Mouse (Mus musculus) megakaryocyte, embryonic 14.5 days (primary cell): ENCODE measurements at regions not wholly inside any gene's neighbourhood (a gene's known extent, or its start where the extent isn't known, plus 50 kb on each side); places are given as distances from the start of the nearest gene placed in this dataset.

ENCODE experiments used
- H3K27me3 ChIP-seq: replicated peaks from 2 replicates; pipeline ENCODE3; 2012; ENCODE audit warnings: inconsistent platforms
- H3K36me3 ChIP-seq: replicated peaks from 2 replicates; pipeline ENCODE3; 2012; ENCODE audit warnings: low read length, inconsistent platforms, mixed read lengths
- H3K4me1 ChIP-seq: 2 replicates; pipeline ENCODE4 v1.6.1; 2012; ENCODE audit warnings: inconsistent platforms
- H3K4me3 ChIP-seq: replicated peaks from 2 replicates; pipeline ENCODE3; 2012; ENCODE audit warnings: moderate library complexity, mild to moderate bottlenecking, inconsistent platforms
- H3K9me3 ChIP-seq: 2 replicates; pipeline ENCODE4 v1.6.1; 2012; ENCODE audit warnings: inconsistent platforms
- FLI1 ChIP-seq: IDR thresholded peaks from 2 replicates; pipeline ENCODE4 v1.6.1; 2012; ENCODE audit warnings: low read length, inconsistent platforms, mixed read lengths
- GATA1 ChIP-seq: IDR thresholded peaks from 3 replicates; pipeline ENCODE4 v1.6.1; 2012; ENCODE audit warnings: mixed read lengths, low read length, inconsistent platforms, borderline replicate concordance

GRCm38 (mm10) chr5:142327261-142327660, 74.0 kb upstream of the Foxk1 start:
- no peak overlapping the region for H3K4me3 ChIP-seq
- H3K4me1 ChIP-seq, result peaks cover 8% of the 10 kb centered on the region; the same call in 1 of the 2 replicates
- TF ChIP-seq FLI1 (no peak), GATA1 (no peak)
- peaks cover 1% of the 10 kb centered on the region for H3K27me3 ChIP-seq
- no peaks in the 10 kb centered on the region for H3K9me3 ChIP-seq
- H3K36me3 ChIP-seq, result no peaks in the 10 kb centered on the region

GRCm38 (mm10) chr5:142329724-142330520, 71.4 kb upstream of the Foxk1 start:
- Histone ChIP-seq H3K36me3 (no peaks in the 10 kb centered on the region), H3K4me1 (peaks cover 5% of the 10 kb centered on the region; the same call in 1 of the 2 replicates), H3K27me3 (peaks cover 4% of the 10 kb centered on the region), H3K4me3 (no peak overlapping the region), H3K9me3 (no peaks in the 10 kb centered on the region)
- TF ChIP-seq GATA1, result no peak
- no peak for TF ChIP-seq FLI1

DNA sequence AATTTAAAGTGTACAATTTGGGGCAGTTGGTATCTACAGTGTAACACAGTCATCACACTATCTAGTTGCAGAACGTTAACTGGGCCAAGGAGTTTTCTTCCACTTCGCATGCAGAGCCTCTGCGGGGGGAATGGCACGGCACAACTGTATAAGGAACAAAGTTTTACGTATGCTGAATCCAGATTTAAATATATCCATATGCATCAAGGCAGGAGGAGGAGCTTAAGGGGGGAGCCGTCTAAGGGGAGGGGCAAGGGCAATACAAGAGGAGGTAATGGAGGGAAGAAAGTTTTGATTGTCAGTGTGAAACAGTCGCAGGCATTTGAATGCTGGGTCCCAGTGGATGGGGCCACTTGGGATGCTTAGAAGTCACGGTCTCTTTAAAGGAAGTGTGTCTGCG, 68.6 kb upstream of the Foxk1 start:
- no peaks in the 10 kb centered on the region for H3K36me3 ChIP-seq
- no peak overlapping the region for H3K4me3 ChIP-seq
- H3K4me1 ChIP-seq, result no peaks in the 10 kb centered on the region
- H3K27me3 ChIP-seq, result peaks cover 4% of the 10 kb centered on the region
- H3K9me3 ChIP-seq, result no peaks in the 10 kb centered on the region
- TF ChIP-seq FLI1, result no peak

DNA sequence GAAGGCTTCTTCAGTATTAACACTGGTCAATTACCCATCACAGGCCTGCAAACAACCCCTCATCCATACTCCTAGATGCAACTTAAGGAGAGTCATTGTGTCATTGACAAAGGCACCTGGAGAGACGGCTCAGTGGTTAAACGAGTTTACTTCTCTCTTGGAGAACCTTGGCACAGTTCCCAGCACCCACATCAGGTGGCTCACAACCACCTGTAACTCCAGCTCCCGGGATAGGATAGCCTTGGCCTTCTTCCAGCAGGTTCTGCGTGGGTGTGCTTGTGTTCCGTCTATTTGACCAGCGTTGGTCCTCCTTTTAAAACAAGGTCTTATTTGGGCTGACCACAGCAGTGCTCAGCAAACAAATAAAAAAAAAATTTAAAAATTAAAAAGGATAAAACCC, 63.9 kb upstream of the Foxk1 start:
- no peaks in the 10 kb centered on the region for H3K36me3 ChIP-seq
- peaks cover 6% of the 10 kb centered on the region for H3K4me1 ChIP-seq
- no peak overlapping the region for H3K4me3 ChIP-seq
- TF ChIP-seq GATA1, result no peak
- no peak for TF ChIP-seq FLI1
- H3K9me3 ChIP-seq, result no peaks in the 10 kb centered on the region
- H3K27me3 ChIP-seq, result peaks cover 6% of the 10 kb centered on the region

DNA sequence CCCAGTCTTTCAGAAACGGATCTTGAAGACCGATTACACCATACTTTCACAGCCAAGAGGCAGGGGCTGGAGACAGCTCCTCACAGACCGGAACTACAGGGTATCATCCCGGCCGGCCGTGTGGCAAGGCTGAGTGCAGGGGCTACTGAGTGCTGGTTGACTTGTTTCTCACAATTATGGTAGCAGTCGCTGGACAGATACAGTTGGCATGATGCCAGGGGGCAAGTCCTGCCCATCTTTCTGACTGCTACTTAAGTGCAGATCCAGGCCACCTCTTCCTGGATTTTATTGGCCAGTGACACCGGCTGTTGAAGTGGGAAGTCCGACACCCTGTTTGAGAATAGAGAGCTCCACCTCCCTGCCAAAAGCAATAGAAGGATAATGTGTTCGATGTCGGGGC, 63.2 kb upstream of the Foxk1 start:
- peaks cover 6% of the 10 kb centered on the region for H3K27me3 ChIP-seq
- TF ChIP-seq GATA1, result no peak
- TF ChIP-seq FLI1, result no peak

DNA sequence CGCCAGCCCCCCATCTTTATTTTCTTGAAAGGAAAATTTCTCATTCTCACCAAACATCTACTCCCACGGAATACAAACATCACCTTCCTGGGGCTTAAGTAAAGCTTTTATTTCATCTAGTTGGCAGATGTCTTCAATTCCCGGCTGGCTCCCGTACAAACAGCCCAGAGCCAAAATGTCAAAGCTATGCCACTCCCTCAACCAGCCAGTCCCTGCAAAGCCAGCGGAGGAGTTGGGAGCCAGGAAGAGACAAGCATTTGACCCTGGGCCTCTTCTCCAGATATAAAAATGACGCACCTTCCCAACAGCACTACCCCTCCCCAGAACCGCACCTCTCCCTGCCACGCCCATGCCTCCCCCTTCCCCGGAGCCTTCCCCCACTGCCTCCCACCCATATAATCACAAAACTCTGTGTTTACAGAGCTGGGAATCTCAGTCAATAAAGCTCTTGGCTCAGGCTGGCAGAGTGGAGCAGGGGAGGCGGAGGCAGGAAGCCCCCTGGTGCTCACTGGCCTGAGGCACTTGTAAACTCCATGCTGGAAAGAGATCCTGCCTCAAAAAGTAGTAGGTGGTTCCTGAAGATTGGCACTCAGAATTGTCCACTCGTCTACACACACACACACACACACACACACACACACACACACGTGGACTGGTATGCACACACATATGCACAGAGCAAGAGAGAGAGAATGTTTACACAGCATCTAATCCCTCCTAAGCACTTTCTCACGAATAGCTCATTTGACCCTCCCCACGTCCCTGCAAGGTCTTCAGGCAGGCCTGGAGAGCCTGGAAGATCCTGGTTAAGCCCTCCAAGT, 60.9 kb upstream of the Foxk1 start:
- H3K27me3 ChIP-seq, result peaks cover 3% of the 10 kb centered on the region
- no peaks in the 10 kb centered on the region for H3K36me3 ChIP-seq
- peaks cover 4% of the 10 kb centered on the region for H3K9me3 ChIP-seq
- H3K4me3 ChIP-seq, result no peak overlapping the region
- TF ChIP-seq FLI1, result no peak
- TF ChIP-seq GATA1, result no peak
- peaks cover 6% of the 10 kb centered on the region for H3K4me1 ChIP-seq

More for the DNA sequence above, 63.2 kb upstream of the Foxk1 start:
- peaks cover 6% of the 10 kb centered on the region for H3K4me1 ChIP-seq
- H3K36me3 ChIP-seq, result no peaks in the 10 kb centered on the region
- H3K9me3 ChIP-seq, result no peaks in the 10 kb centered on the region
- no peak overlapping the region for H3K4me3 ChIP-seq

GRCm38 (mm10) chr5:142341026-142341432, 60.3 kb upstream of the Foxk1 start:
- Histone ChIP-seq H3K9me3 (peaks cover 4% of the 10 kb centered on the region), H3K36me3 (no peaks in the 10 kb centered on the region), H3K27me3 (peaks cover 3% of the 10 kb centered on the region), H3K4me3 (no peak overlapping the region), H3K4me1 (peaks cover 6% of the 10 kb centered on the region)
- TF ChIP-seq GATA1, result no peak
- TF ChIP-seq FLI1, result no peak

- peaks cover 6% of the 10 kb centered on the region for H3K4me1 ChIP-seq
These were observed 54.8 kb upstream of the Foxk1 start for GRCm38 (mm10) chr5:142346454-142346853.

GRCm38 (mm10) chr5:142350574-142350973, 50.7 kb upstream of the Foxk1 start:
- TF ChIP-seq GATA1 (no peak), FLI1 (no peak)
- Histone ChIP-seq H3K9me3 (peaks cover 7% of the 10 kb centered on the region), H3K27me3 (peaks cover 2% of the 10 kb centered on the region), H3K36me3 (no peaks in the 10 kb centered on the region), H3K4me1 (no peaks in the 10 kb centered on the region), H3K4me3 (no peak overlapping the region)

More at GRCm38 (mm10) chr5:142346454-142346853, 54.8 kb upstream of the Foxk1 start:
- no peak for TF ChIP-seq GATA1
- no peak for TF ChIP-seq FLI1
- Histone ChIP-seq H3K36me3 (no peaks in the 10 kb centered on the region), H3K9me3 (peaks cover 12% of the 10 kb centered on the region), H3K27me3 (no peaks in the 10 kb centered on the region), H3K4me3 (no peak overlapping the region)
